Mouse (Mus musculus) MEL (cell line): ENCODE results near the gene Il12a. TPM values are rescaled to one million over a fixed set of nuclear protein-coding genes. Genes with fewer than 3 reads are reported as not detected.

Source experiments
- DNase-seq: peaks from one replicate; pipeline ENCODE4 v3.0.0; 2011; ENCODE audit warnings: low read depth, low spot score
- H3K27ac ChIP-seq: 2 replicates; pipeline ENCODE4 v1.5.1; 2012; ENCODE audit warnings: low read depth, mild to moderate bottlenecking, control low read depth, low read length, moderate library complexity; ENCODE audit not compliant: control insufficient read depth
- H3K27me3 ChIP-seq, 2 experiments: fragments of 150-350 bp in 1 of 2; sonication (generic) in 1 of 2; 2 replicates each; pipeline ENCODE4 v1.6.1; 2012; ENCODE audit warnings: low read length in 2 of 2, mild to moderate bottlenecking in 2 of 2, improper control_type of control experiment in 1 of 2, moderate library complexity in 1 of 2; ENCODE audit not compliant: insufficient read depth in 2 of 2, control insufficient read depth in 1 of 2
- H3K36me3 ChIP-seq, 2 experiments: 2 replicates each; pipeline ENCODE4 v1.6.1; 2012 to 2014; ENCODE audit warnings: low read length in 2 of 2, improper control_type of control experiment in 1 of 2, inconsistent platforms in 1 of 2, mild to moderate bottlenecking in 1 of 2; ENCODE audit not compliant: insufficient read depth in 2 of 2, control insufficient read depth in 1 of 2
- H3K4me1 ChIP-seq, 2 experiments: fragments of 150-350 bp in 1 of 2; sonication (generic) in 1 of 2; 2 replicates each; pipeline ENCODE4 v1.6.1; 2012; ENCODE audit warnings: low read length in 2 of 2, improper control_type of control experiment in 1 of 2, mild to moderate bottlenecking in 1 of 2; ENCODE audit not compliant: insufficient read depth in 2 of 2, control insufficient read depth in 1 of 2
- H3K4me3 ChIP-seq, 2 experiments: fragments of 150-350 bp in 1 of 2; sonication (generic) in 1 of 2; 2 replicates each; pipeline ENCODE4 v1.5.1; 2012; ENCODE audit warnings: low read depth in 2 of 2, low read length in 2 of 2, mild to moderate bottlenecking in 2 of 2, moderate library complexity in 2 of 2, control low read depth in 1 of 2, improper control_type of control experiment in 1 of 2; ENCODE audit not compliant: control insufficient read depth in 1 of 2, insufficient read depth in 1 of 2
- H3K79me2 ChIP-seq: 2 replicates; pipeline ENCODE4 v1.6.1; 2012; ENCODE audit warnings: mild to moderate bottlenecking, low read length, moderate library complexity; ENCODE audit not compliant: control insufficient read depth, poor library complexity, insufficient read depth
- H3K9ac ChIP-seq: 2 replicates; pipeline ENCODE4 v1.6.1; 2012; ENCODE audit warnings: low read depth, mild to moderate bottlenecking, control low read depth, low read length, moderate library complexity; ENCODE audit not compliant: control insufficient read depth, poor library complexity, severe bottlenecking
- H3K9me3 ChIP-seq: fragments of 150-350 bp; sonication (generic); replicated peaks from 2 replicates; pipeline ENCODE4 v1.6.1; 2012; ENCODE audit warnings: mild to moderate bottlenecking, low read length, improper control_type of control experiment, moderate library complexity; ENCODE audit not compliant: insufficient read depth
- CTCF ChIP-seq, 3 experiments: IDR thresholded peaks in 2 of 3; conservative IDR thresholded peaks in 1 of 3; 2 replicates each; pipeline ENCODE4 v1.5.1; 2011 to 2012; ENCODE audit warnings: low read length in 3 of 3, low read depth in 2 of 3, mild to moderate bottlenecking in 2 of 3, improper control_type of control experiment in 1 of 3, inconsistent platforms in 1 of 3, mixed read lengths in 1 of 3, moderate library complexity in 1 of 3; ENCODE audit not compliant: control insufficient read depth in 1 of 3, insufficient read depth in 1 of 3, poor library complexity in 1 of 3, severe bottlenecking in 1 of 3
- E2F4 ChIP-seq: IDR thresholded peaks from 2 replicates; pipeline ENCODE4 v1.6.1; 2011; ENCODE audit warnings: low read depth, low read length, improper control_type of control experiment, borderline replicate concordance
- ETS1 ChIP-seq: IDR thresholded peaks from 2 replicates; pipeline ENCODE4 v1.6.1; 2012; ENCODE audit warnings: low read depth, mild to moderate bottlenecking, inconsistent platforms, low read length, improper control_type of control experiment, moderate library complexity
- GABPA ChIP-seq: IDR thresholded peaks from 2 replicates; pipeline ENCODE4 v1.6.1; 2012; ENCODE audit warnings: low read depth, mild to moderate bottlenecking, inconsistent platforms, low read length, improper control_type of control experiment, moderate library complexity
- GATA1 ChIP-seq: IDR thresholded peaks from 2 replicates; pipeline ENCODE4 v1.6.1; 2011; ENCODE audit warnings: low read depth, low read length, improper control_type of control experiment
- KAT2A ChIP-seq: conservative IDR thresholded peaks from 2 replicates; pipeline ENCODE4 v1.6.1; 2012; ENCODE audit warnings: low read depth, low read length, improper control_type of control experiment, inconsistent platforms
- MAZ ChIP-seq: IDR thresholded peaks from 2 replicates; pipeline ENCODE4 v1.6.1; 2012; ENCODE audit warnings: low read depth, mild to moderate bottlenecking, inconsistent platforms, low read length, improper control_type of control experiment
- MEF2A ChIP-seq: IDR thresholded peaks from 2 replicates; pipeline ENCODE4 v1.6.1; 2014; ENCODE audit warnings: low read depth, mild to moderate bottlenecking, inconsistent platforms, low read length, improper control_type of control experiment; ENCODE audit not compliant: poor library complexity, insufficient replicate concordance, severe bottlenecking; ENCODE audit errors: extremely low read depth
- MYB ChIP-seq: IDR thresholded peaks from 2 replicates; pipeline ENCODE4 v1.6.1; 2011; ENCODE audit warnings: mild to moderate bottlenecking, low read depth, low read length, improper control_type of control experiment
- NELFE ChIP-seq: IDR thresholded peaks from 2 replicates; pipeline ENCODE4 v1.6.1; 2011; ENCODE audit warnings: low read depth, low read length, improper control_type of control experiment
- NRF1 ChIP-seq: IDR thresholded peaks from 2 replicates; pipeline ENCODE4 v1.6.1; 2014; ENCODE audit warnings: low read depth, mild to moderate bottlenecking, inconsistent platforms, low read length, improper control_type of control experiment, moderate library complexity; ENCODE audit not compliant: poor library complexity, insufficient read depth, severe bottlenecking
- POLR2AphosphoS2 ChIP-seq: IDR thresholded peaks from 2 replicates; pipeline ENCODE4 v1.6.1; 2011; ENCODE audit warnings: low read length, improper control_type of control experiment
- RAD21 ChIP-seq: IDR thresholded peaks from 2 replicates; pipeline ENCODE4 v1.6.1; 2011; ENCODE audit warnings: mild to moderate bottlenecking, low read depth, low read length, improper control_type of control experiment
- RCOR1 ChIP-seq: IDR thresholded peaks from 2 replicates; pipeline ENCODE4 v1.6.1; 2012; ENCODE audit warnings: low read depth, mild to moderate bottlenecking, inconsistent platforms, low read length, improper control_type of control experiment
- TAL1 ChIP-seq: IDR thresholded peaks from 2 replicates; pipeline ENCODE4 v1.6.1; 2012; ENCODE audit warnings: mild to moderate bottlenecking, inconsistent platforms, low read length, moderate library complexity, mixed read lengths
- TBP ChIP-seq: IDR thresholded peaks from 2 replicates; pipeline ENCODE4 v1.8.0; 2011; ENCODE audit warnings: low read depth, low read length, improper control_type of control experiment
- TCF12 ChIP-seq: IDR thresholded peaks from 2 replicates; pipeline ENCODE4 v1.6.1; 2014; ENCODE audit warnings: low read depth, mild to moderate bottlenecking, inconsistent platforms, low read length, improper control_type of control experiment, moderate library complexity
- UBTF ChIP-seq: IDR thresholded peaks from 2 replicates; pipeline ENCODE4 v1.6.1; 2012; ENCODE audit warnings: low read depth, mild to moderate bottlenecking, inconsistent platforms, low read length, improper control_type of control experiment, moderate library complexity, borderline replicate concordance; ENCODE audit not compliant: insufficient read depth
- USF1 ChIP-seq: IDR thresholded peaks from 2 replicates; pipeline ENCODE4 v1.6.1; 2014; ENCODE audit warnings: low read depth, mild to moderate bottlenecking, inconsistent platforms, low read length, improper control_type of control experiment, moderate library complexity
- ZC3H11A ChIP-seq: IDR thresholded peaks from 2 replicates; pipeline ENCODE4 v1.6.1; 2012; ENCODE audit warnings: low read depth, mild to moderate bottlenecking, inconsistent platforms, low read length, improper control_type of control experiment
- ZMIZ1 ChIP-seq: IDR thresholded peaks from 2 replicates; pipeline ENCODE4 v1.6.1; 2012; ENCODE audit warnings: low read depth, mild to moderate bottlenecking, inconsistent platforms, low read length, improper control_type of control experiment, moderate library complexity
- polyA plus RNA-seq, 2 experiments: library from polyadenylated mRNA; stranded (reverse) in 1 of 2; unstranded in 1 of 2; fragments of >175 nt in 1 of 2; fragments of >200 nt in 1 of 2; gene quantifications; 2 replicates each; pipeline versions ENCODE4 v1.2.1 to v1.2.4; 2012; ENCODE audit warnings: low replicate concordance in 2 of 2, low read depth in 1 of 2; ENCODE audit not compliant: insufficient read length in 2 of 2, insufficient read depth in 1 of 2, missing spikeins in 1 of 2
- total RNA-seq: library from RNA; depleted of rRNA; stranded (reverse); fragments of 300-350 nt; gene quantifications from 2 replicates; pipeline ENCODE4 v1.2.3, GENCODE M21; 2012

Gene Il12a
- total and polyA plus RNA-seq, 3 experiments = not detected

DNA sequence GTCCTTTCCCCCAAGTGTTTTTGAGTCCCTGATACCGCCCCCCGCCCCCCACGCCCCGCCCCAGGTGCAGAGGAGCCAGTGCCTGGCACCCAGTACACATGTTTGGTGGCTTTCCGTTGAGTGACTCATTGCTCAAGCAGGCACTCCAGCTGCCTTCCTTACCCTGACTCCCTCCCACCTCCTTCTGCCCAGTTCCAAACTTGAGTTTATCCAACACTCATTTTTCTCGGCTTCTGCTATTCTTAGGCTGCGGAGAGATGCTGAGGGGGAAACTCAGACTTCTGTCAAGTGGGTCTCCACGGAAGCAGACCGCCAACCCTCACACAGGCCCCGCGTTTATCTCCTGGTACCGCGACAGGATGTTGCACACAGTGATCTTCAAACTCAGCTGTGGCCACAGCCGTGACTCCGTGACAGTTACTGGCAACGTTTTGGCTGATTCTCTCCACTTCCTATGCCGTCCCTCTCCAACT is 13.6 kb upstream of the Il12a start (continued):
- TF ChIP-seq RAD21 = no peak
- no peak for TF ChIP-seq E2F4
- TF ChIP-seq NRF1 = no peak
- no peak for TF ChIP-seq KAT2A
- 0 out of 2 replicates have a peak, but pooled peaks have one; percentile 40 for TF ChIP-seq GATA1
- TF ChIP-seq TAL1 = 0 out of 2 replicates have a peak, but pooled peaks have one; percentile 6
- no peak for TF ChIP-seq UBTF
- 0 out of 2 replicates have a peak, but pooled peaks have one; percentile 24 for TF ChIP-seq RCOR1
- no peak for TF ChIP-seq USF1
- TF ChIP-seq MEF2A = no peak

DNA sequence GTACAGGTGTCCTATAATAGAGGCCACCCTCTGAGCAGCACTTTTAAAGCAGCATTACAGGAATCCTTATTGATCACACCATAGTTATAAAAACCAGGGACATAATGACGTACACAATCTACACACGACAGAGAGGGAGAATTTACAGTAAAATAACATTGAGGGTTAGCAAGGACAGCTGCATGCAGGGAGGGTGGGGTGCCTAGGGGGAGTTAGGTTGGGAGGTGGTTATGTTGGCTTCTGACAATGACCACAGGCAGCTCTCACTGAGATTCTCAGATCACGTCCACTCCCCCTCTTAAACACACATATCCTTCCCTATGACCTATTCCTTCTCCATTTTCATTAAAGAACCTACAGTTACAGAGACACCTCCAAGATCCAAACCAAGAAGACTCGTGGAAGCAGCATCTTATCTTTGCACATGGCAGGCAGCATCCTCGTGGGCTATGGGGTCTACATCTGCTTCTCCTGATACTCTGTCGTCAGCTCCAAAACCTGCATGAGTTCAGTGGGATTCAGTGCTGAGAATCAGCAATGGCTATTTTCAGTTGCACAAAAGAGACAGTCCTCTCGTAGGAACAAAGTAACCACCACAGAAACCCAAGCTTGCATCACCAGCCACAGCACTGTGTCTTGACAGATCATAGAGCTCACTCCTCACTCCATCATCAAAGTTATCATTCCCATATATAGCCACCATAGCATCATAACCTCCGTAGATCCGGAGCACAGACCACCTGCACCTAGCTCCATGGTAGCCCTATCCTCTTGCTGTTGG is 11.4 kb upstream of the Il12a start:
- H3K4me3 ChIP-seq = no peak overlapping the region
- H3K4me1 ChIP-seq = peaks cover 2 to 6% of the 10 kb centered on the region in 2 experiments; a peak in 2 of 4 replicates
- DNase-seq = no peak
- no peaks in the 10 kb centered on the region for H3K79me2 ChIP-seq
- no peak overlapping the region for H3K9ac ChIP-seq
- peaks cover 0 to 2% of the 10 kb centered on the region in 2 experiments; a peak in 2 of 4 replicates for H3K27me3 ChIP-seq
- TF ChIP-seq TAL1 (0 out of 2 replicates have a peak, but pooled peaks have one; percentile 3), TBP (no peak)
- H3K27ac ChIP-seq = no peak overlapping the region
- peaks cover 0 to 3% of the 10 kb centered on the region in 2 experiments; a peak in 2 of 4 replicates for H3K36me3 ChIP-seq
- no peaks in the 10 kb centered on the region for H3K9me3 ChIP-seq

DNA sequence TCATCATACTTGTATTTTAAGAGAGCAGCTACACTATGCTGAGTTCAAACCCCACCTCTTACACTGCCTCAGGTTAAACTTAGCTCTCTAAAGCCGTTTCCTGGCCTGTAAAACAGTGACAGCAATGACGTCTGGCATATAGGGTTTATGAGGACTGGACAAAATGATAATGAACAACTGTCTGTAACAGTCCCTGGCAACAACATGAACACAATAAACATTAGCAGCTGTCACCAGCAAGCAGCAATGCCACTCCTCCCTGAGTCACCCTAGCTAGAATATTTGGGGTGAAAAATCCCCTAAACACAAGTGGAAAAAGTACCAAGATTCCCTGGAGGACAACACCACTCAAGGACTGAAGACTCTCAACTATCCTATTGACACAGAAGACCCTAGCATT is 6.9 kb upstream of the Il12a start:
- no peaks in the 10 kb centered on the region for H3K79me2 ChIP-seq
- no peak overlapping the region for H3K4me3 ChIP-seq
- no peak for TF ChIP-seq KAT2A
- TF ChIP-seq MAZ = no peak
- TF ChIP-seq POLR2AphosphoS2 = no peak
- no peak for TF ChIP-seq TAL1
- TF ChIP-seq MYB = no peak
- TF ChIP-seq ETS1 = no peak
- no peak for TF ChIP-seq ZC3H11A
- no peak for TF ChIP-seq CTCF (IDR thresholded peaks at IDR 0.05 in 2 of 3, conservative IDR thresholded peaks at IDR 0.05 in 1 of 3; ENCODE audit: control insufficient read depth in 1 of 3, insufficient read depth in 1 of 3, low read depth in 2 of 3, low read length in 3 of 3, poor library complexity in 1 of 3, severe bottlenecking in 1 of 3)
- TF ChIP-seq NELFE = no peak
- no peak for TF ChIP-seq RAD21
- TF ChIP-seq GABPA = no peak
- TF ChIP-seq ZMIZ1 = no peak
- no peak for TF ChIP-seq E2F4
- TF ChIP-seq MEF2A = no peak
- TF ChIP-seq TCF12 = no peak
- TF ChIP-seq NRF1 = no peak
- H3K27ac ChIP-seq = no peak overlapping the region
- no peaks in the 10 kb centered on the region for H3K36me3 ChIP-seq
- H3K27me3 ChIP-seq = peaks cover 0 to 2% of the 10 kb centered on the region in 2 experiments; a peak in 2 of 4 replicates
- peaks cover 0 to 6% of the 10 kb centered on the region in 2 experiments; a peak in 1 of 4 replicates for H3K4me1 ChIP-seq
- H3K9ac ChIP-seq = no peak overlapping the region
- H3K9me3 ChIP-seq = no peaks in the 10 kb centered on the region
- no peak for DNase-seq
